Mouse (Mus musculus): ENCODE results near the gene Adgrb2.

DNA sequence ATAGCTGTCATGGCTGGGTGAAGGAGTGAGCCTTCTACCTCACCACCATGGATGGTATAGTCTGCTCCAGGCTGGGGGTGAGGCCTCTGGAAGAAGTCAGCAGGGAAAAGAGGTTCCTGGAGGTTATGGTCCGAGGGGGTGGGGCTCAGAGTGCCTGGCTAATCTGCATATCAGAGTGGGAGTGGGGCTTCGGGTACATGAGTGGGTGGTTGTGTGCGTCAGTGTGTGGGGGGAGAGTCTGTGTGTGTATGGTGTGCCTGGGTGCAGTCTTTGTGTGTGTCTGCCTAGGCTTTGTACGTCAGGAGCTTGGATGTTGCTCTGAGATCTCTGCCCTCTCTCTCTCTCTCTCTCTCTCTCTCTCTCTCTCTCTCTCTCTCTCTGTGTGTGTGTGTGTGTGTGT, 5.7 kb upstream of the Adgrb2 start:
- TF ChIP-seq POLR2A (IDR thresholded peaks at IDR 0.05; ENCODE audit: borderline replicate concordance, insufficient read depth, low read length): no peak
- TF ChIP-seq CTCF (IDR thresholded peaks at IDR 0.05; ENCODE audit: borderline replicate concordance, insufficient read depth, low read depth, low read length): no peak
